Mouse (Mus musculus) MEL (cell line): ENCODE measurements around the gene Abhd11.

Source experiments
- CTCF ChIP-seq, 3 experiments: IDR thresholded peaks in 2 of 3; conservative IDR thresholded peaks in 1 of 3; 2 replicates each; pipeline ENCODE4 v1.5.1; 2011 to 2012; ENCODE audit warnings: low read length in 3 of 3, low read depth in 2 of 3, mild to moderate bottlenecking in 2 of 3, improper control_type of control experiment in 1 of 3, inconsistent platforms in 1 of 3, mixed read lengths in 1 of 3, moderate library complexity in 1 of 3; ENCODE audit not compliant: control insufficient read depth in 1 of 3, insufficient read depth in 1 of 3, poor library complexity in 1 of 3, severe bottlenecking in 1 of 3
- GATA1 ChIP-seq: IDR thresholded peaks from 2 replicates; pipeline ENCODE4 v1.6.1; 2011; ENCODE audit warnings: low read depth, low read length, improper control_type of control experiment
- HCFC1 ChIP-seq: IDR thresholded peaks from 2 replicates; pipeline ENCODE4 v1.6.1; 2012; ENCODE audit warnings: low read depth, mild to moderate bottlenecking, inconsistent platforms, low read length, improper control_type of control experiment, moderate library complexity
- MYB ChIP-seq: IDR thresholded peaks from 2 replicates; pipeline ENCODE4 v1.6.1; 2011; ENCODE audit warnings: mild to moderate bottlenecking, low read depth, low read length, improper control_type of control experiment
- POLR2A ChIP-seq, 2 experiments: IDR thresholded peaks; 2 replicates each; pipeline ENCODE4 v1.6.1; 2011 to 2012; ENCODE audit warnings: low read length in 2 of 2, mild to moderate bottlenecking in 2 of 2, control low read depth in 1 of 2, improper control_type of control experiment in 1 of 2, low read depth in 1 of 2, moderate library complexity in 1 of 2; ENCODE audit not compliant: control insufficient read depth in 1 of 2, insufficient read depth in 1 of 2, poor library complexity in 1 of 2
- POLR2AphosphoS2 ChIP-seq: IDR thresholded peaks from 2 replicates; pipeline ENCODE4 v1.6.1; 2011; ENCODE audit warnings: low read length, improper control_type of control experiment
- TAL1 ChIP-seq: IDR thresholded peaks from 2 replicates; pipeline ENCODE4 v1.6.1; 2012; ENCODE audit warnings: mild to moderate bottlenecking, inconsistent platforms, low read length, moderate library complexity, mixed read lengths

DNA sequence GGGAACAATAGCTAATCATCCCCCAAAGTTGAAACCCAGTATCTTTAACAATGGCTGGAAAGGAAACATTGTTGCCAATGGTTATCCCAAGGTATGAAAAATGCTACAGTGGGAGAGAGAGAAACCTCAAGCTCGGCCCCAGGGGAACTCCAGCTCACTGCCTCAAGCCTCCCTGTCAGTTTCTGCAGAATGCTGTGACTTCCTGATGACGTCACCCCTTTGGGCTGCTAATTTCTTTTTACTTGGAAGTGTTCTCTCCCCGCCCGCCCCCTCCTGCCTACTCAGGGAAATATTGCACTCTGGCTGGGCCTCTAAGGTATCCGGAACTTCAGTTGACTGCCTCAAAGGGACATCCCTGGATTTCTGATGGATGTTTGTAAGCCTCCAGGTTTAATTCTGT is 45.4 kb upstream of the Abhd11 start:
- TF ChIP-seq GATA1 (no peak), HCFC1 (no peak), POLR2AphosphoS2 (no peak), CTCF (IDR thresholded peaks at IDR 0.05 in 2 of 3, conservative IDR thresholded peaks at IDR 0.05 in 1 of 3; ENCODE audit: control insufficient read depth in 1 of 3, insufficient read depth in 1 of 3, low read depth in 2 of 3, low read length in 3 of 3, poor library complexity in 1 of 3, severe bottlenecking in 1 of 3) (no peak), TAL1 (no peak), MYB (no peak), POLR2A (IDR thresholded peaks at IDR 0.05; ENCODE audit: control insufficient read depth in 1 of 2, insufficient read depth in 1 of 2, low read depth in 1 of 2, low read length in 2 of 2, poor library complexity in 1 of 2) (no peak)
